Mouse (Mus musculus) embryonic facial prominence, embryonic 13.5 days (tissue): ENCODE results near the gene Zfp217. TPM values are rescaled to one million over a fixed set of nuclear protein-coding genes. Genes with fewer than 3 reads are reported as not detected.
A peak's percentile ranks its signal among the peaks of the same experiment; 100 is the strongest.

Experiments
- ATAC-seq: fragments of 200-750 bp; cut with Nextera tagmentation; 2 replicates; pipeline ENCODE4 v1.8.0; 2017; ENCODE audit warnings: low read depth; ENCODE audit not compliant: insufficient number of reproducible peaks, insufficient read depth, low FRiP score, low TSS enrichment
- H3K27ac ChIP-seq: fragments of 300-500 bp; sonication (generic); 2 replicates; pipeline ENCODE4 v1.5.1; 2015; ENCODE audit warnings: moderate library complexity, mild to moderate bottlenecking, inconsistent platforms
- H3K27me3 ChIP-seq: fragments of 300-500 bp; sonication (generic); 2 replicates; pipeline ENCODE4 v1.6.1; 2015; ENCODE audit warnings: mild to moderate bottlenecking, inconsistent platforms
- H3K36me3 ChIP-seq: fragments of 300-500 bp; sonication (generic); 2 replicates; pipeline ENCODE4 v1.6.1; 2015; ENCODE audit warnings: mild to moderate bottlenecking, inconsistent platforms
- H3K4me1 ChIP-seq: fragments of 300-500 bp; sonication (generic); 2 replicates; pipeline ENCODE4 v1.6.1; 2015; ENCODE audit warnings: inconsistent platforms
- H3K4me2 ChIP-seq: fragments of 300-500 bp; sonication (generic); 2 replicates; pipeline ENCODE4 v1.6.1; 2015; ENCODE audit warnings: moderate library complexity, mild to moderate bottlenecking, inconsistent platforms
- H3K4me3 ChIP-seq: fragments of 300-500 bp; sonication (generic); 2 replicates; pipeline ENCODE4 v1.5.1; 2015; ENCODE audit warnings: mild to moderate bottlenecking, inconsistent platforms
- H3K9ac ChIP-seq: fragments of 300-500 bp; sonication (generic); 2 replicates; pipeline ENCODE4 v1.6.1; 2015; ENCODE audit warnings: mild to moderate bottlenecking, inconsistent platforms
- H3K9me3 ChIP-seq: fragments of 300-500 bp; sonication (generic); 2 replicates; pipeline ENCODE4 v1.6.1; 2016; ENCODE audit warnings: inconsistent platforms
- WGBS: fragments of 180-500 bp; shearing (Covaris S2); methylation state at CpG from one replicate; pipeline ENCODE4 v1.1.7; 2015; ENCODE audit warnings: mixed read lengths; 5-methylcytosine and 5-hydroxymethylcytosine counted together
- polyA plus RNA-seq: library from polyadenylated mRNA; unstranded; fragments of >200 nt; fragmentation: Nextera tagmentation; extraction: Ambion mirVana; gene quantifications from 2 replicates; pipeline ENCODE4 v1.2.1, GENCODE M21; 2015

Gene Zfp217
- polyA plus RNA-seq, 1 experiment from 2014 or later, result 4.7 TPM

DNA sequence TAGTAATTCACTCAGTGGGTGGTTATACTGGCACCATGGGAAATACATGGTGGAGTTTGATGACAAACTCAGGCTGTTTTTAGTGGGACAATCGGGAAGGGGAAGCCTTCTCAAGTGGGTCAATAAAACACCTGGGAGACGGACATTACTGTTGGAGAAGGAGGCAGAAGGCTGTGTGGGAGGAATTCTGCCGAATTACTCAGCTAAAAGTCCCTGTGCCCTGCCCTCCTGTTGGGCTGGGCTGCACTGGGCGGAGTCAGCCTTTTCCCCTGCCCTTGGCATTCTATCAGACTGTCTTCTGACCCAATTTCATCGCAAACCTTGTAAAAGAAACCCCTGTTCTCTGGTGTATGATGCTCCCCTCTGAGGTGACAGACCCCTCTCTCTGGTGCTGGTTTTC is 10.3 kb upstream of the Zfp217 start:
- Histone ChIP-seq H3K36me3 (no peaks in the 10 kb centered on the region), H3K27me3 (no peaks in the 10 kb centered on the region), H3K9me3 (no peaks in the 10 kb centered on the region), H3K27ac (no peak overlapping the region), H3K4me1 (peaks cover 29% of the 10 kb centered on the region), H3K9ac (no peak overlapping the region), H3K4me3 (no peak overlapping the region), H3K4me2 (no peak overlapping the region)
- 44% methylated on average over 5 of the region's 5 CpGs for WGBS
- no peak for ATAC-seq

DNA sequence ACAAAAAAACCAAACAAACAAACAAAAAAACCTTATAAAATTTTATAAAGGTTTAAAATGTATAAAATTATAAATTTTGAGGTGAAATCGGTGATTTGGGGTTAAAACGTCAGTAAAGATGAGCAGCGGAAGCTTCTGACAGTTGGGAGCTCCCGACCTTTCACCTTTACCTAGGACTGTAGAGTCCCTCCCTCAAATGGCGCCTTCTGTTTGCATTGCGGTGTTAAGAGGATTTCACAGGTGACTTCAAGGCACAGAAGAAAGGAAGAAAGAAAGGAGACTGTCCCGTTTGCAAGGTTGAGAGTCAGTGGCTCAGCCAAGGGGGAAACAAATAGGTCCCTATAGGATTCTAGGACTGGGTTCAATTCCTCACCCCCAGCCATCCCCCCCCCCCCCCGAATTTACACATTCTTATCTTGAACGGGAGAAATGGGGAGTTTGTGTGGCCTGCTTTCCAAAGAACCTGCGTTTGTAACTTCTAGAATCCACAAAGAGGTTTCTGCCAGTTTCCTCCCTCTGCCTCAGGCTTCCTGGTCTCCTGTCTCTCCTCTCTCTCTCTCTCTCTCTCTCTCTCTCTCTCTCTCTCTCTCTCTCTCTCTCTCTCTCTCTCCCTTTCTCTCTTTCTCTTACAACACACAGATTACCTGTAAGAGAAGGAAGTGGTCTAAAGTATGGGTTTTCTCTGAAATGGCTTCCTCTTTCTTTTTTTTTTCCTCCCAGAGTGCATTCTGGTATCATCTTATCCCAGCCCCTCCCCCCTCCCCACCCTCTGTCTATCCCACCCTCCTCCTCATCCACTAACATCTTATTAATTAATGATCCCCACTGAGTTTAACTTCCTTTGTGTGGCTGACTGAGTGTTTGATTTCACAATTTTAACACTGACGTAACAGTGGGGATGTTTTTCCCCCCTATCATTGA is 9.6 kb upstream of the Zfp217 start:
- Histone ChIP-seq H3K36me3 (no peaks in the 10 kb centered on the region), H3K4me2 (no peak overlapping the region), H3K27me3 (no peaks in the 10 kb centered on the region), H3K4me1 (peaks cover 36% of the 10 kb centered on the region), H3K27ac (no peak overlapping the region), H3K9ac (no peak overlapping the region), H3K4me3 (no peak overlapping the region), H3K9me3 (no peaks in the 10 kb centered on the region)
- 43% methylated on average over 11 of the region's 11 CpGs for WGBS
- no peak for ATAC-seq

DNA sequence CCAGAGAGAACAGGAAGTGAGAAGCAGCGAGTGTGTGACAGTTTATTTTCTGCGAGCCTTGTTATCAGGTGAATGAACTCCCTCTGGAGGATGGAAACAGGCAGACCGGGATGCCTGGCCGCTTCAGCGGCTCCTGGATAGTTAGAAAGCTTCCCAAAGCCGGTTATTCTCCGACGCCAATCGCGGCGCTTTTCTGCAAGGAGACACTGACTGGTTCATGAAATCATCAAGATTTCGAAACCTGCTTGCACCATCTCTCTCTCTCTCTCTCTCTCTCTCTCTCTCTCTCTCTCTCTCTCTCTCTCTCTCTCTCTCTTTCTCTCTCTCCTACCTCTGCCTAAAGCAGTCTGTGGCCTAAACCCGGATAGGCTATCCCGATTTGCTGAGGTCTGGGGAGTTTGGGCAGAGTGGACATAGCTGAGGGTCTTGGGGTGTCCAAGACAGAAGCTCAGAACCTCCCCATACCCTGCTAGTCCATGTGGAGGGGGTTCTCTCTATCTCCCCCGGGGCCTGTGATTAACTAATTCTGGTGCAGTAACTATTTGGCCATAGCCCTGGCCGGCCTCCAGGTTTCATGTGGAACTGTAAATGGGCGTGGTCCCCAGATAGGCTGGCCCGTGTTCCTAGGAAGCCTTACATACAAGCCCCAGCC is 7.3 kb upstream of the Zfp217 start:
- Histone ChIP-seq H3K4me3 (peak overlapping the region; percentile 39), H3K27ac (peak overlapping the region; percentile 69; the same call in 1 of the 2 replicates), H3K9ac (peak overlapping the region; percentile 60), H3K4me2 (peak overlapping the region; percentile 67), H3K9me3 (no peaks in the 10 kb centered on the region), H3K4me1 (peaks cover 32% of the 10 kb centered on the region), H3K36me3 (no peaks in the 10 kb centered on the region), H3K27me3 (no peaks in the 10 kb centered on the region)
- no peak for ATAC-seq
- WGBS, result 8% methylated on average over 18 of the region's 18 CpGs

DNA sequence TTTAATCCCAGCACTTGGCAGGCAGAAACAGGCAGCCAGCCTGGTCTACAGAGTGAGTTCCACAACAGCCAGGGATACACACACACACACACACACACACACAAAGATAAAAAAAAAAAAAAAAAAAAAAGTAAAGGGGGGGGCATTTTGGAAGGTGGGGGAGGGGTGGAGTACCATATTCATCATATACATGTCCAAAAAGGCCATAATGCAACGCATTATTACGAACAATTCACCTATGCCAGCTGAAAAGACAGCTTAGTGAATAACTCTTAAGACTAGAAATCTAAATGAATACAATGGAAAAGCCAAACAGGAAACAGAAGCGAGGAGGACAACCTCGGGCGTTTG is 6.8 kb upstream of the Zfp217 start:
- WGBS, result 14% methylated on average over 5 of the region's 5 CpGs
- Histone ChIP-seq H3K4me3 (peak overlapping the region; percentile 39), H3K4me1 (peaks cover 28% of the 10 kb centered on the region), H3K27me3 (no peaks in the 10 kb centered on the region), H3K27ac (peak overlapping the region; percentile 69; the same call in 1 of the 2 replicates), H3K9me3 (no peaks in the 10 kb centered on the region), H3K9ac (peak overlapping the region; percentile 60), H3K36me3 (no peaks in the 10 kb centered on the region), H3K4me2 (peak overlapping the region; percentile 67)
- ATAC-seq, result no peak

DNA sequence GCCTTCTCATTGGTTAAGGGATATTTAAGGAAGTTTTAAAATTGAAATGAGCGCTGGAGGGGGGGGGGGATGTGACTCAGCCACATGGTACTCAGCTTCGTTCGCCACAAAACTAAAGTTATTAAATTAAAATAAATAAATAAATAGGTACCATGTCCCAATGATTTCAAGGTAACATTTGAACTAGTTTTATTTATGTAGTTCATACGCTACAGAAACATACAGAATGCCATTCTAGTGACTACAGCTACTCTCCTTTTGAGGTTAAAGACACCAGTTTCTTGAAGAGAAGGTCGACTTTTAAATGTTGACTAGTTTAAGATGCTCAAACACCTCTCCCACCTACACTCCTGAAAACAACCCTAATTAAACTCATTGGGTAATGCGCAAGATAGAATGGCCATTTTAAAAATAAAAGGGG is 6.4 kb upstream of the Zfp217 start:
- Histone ChIP-seq H3K4me3 (peak overlapping the region; percentile 39), H3K36me3 (no peaks in the 10 kb centered on the region), H3K9me3 (no peaks in the 10 kb centered on the region), H3K4me1 (peaks cover 28% of the 10 kb centered on the region), H3K4me2 (peak overlapping the region; percentile 67), H3K27ac (no peak overlapping the region), H3K27me3 (no peaks in the 10 kb centered on the region), H3K9ac (no peak overlapping the region)
- ATAC-seq, result no peak
- WGBS, result 18% methylated on average over 6 of the region's 6 CpGs

DNA sequence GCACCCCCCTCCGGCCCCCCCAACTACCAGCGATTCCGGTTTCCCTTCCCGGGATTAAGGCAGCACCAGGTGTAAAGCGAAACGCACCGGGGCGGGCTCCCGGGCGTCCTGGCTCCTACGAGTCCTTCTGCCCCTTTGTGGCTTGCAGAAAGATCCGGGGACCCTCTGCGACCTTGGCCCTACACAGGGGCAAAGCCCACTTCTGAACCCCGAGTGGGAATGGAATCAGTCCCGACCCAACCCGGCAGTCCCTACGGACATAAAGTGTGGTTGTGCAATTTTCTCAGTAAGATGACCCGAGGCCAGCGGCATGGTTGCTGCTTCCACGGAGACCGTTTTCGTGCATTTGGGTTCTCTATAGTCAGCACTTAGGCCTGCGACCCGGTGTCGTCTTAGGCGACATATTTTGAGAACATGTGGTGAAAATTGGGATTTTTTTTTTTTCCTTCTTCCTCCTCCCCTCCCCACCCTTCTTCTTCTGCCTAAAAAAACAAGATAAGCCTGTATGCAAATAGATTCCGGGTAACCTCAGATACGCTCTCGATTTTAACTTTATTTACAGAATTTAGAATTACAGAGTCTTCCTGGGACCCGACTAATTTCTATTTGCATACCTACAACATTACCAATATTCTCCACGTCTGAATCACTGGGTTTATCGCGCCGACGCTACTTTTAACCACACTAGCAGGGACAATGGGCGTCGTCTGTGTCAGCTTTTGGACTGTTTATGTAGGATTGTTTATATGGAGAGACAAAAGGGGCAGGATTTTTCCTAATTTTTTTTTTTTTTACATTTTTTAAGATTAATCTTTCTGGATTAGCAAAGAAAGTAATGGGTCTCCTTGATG is 5.7 kb upstream of the Zfp217 start:
- no peaks in the 10 kb centered on the region for H3K9me3 ChIP-seq
- 0 out of 2 replicates have a peak overlapping the region, but pooled peaks have one; percentile 16 for H3K27ac ChIP-seq
- H3K4me1 ChIP-seq, result peaks cover 28% of the 10 kb centered on the region
- no peaks in the 10 kb centered on the region for H3K27me3 ChIP-seq
- peak overlapping the region; percentile 64 for H3K9ac ChIP-seq
- peak overlapping the region; percentile 38 for H3K4me3 ChIP-seq
- no peak for ATAC-seq
- 3% methylated on average over 37 of the region's 37 CpGs for WGBS
- peak overlapping the region; percentile 67 for H3K4me2 ChIP-seq
- no peaks in the 10 kb centered on the region for H3K36me3 ChIP-seq

DNA sequence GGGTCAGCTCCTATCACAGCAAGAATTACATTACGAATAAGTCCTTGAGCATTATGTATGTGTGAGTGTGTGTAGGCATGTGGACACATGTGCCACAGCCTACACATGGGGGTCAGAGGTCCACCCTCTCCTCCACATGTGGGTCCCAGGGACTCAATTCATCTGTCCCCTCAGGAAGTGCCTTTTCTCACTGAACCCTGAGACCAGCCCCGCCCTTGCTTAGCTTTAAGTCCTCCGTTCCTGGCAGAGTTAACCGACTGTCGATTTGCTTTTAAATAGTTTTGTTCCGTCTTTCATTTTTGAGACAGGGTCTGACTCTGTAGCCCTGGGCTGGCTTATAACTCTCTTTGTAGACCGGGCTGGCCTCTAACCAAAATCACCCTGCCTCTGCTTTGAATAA is 5.0 kb upstream of the Zfp217 start:
- Histone ChIP-seq H3K4me1 (peaks cover 33% of the 10 kb centered on the region), H3K9ac (0 out of 2 replicates have a peak overlapping the region, but pooled peaks have one; percentile 36), H3K9me3 (no peaks in the 10 kb centered on the region), H3K27ac (peak overlapping the region; percentile 16; the same call in 1 of the 2 replicates), H3K36me3 (no peaks in the 10 kb centered on the region), H3K4me2 (peak overlapping the region; percentile 67), H3K27me3 (no peaks in the 10 kb centered on the region), H3K4me3 (no peak overlapping the region)
- WGBS, result 22% methylated on average over 7 of the region's 7 CpGs
- ATAC-seq, result no peak

DNA sequence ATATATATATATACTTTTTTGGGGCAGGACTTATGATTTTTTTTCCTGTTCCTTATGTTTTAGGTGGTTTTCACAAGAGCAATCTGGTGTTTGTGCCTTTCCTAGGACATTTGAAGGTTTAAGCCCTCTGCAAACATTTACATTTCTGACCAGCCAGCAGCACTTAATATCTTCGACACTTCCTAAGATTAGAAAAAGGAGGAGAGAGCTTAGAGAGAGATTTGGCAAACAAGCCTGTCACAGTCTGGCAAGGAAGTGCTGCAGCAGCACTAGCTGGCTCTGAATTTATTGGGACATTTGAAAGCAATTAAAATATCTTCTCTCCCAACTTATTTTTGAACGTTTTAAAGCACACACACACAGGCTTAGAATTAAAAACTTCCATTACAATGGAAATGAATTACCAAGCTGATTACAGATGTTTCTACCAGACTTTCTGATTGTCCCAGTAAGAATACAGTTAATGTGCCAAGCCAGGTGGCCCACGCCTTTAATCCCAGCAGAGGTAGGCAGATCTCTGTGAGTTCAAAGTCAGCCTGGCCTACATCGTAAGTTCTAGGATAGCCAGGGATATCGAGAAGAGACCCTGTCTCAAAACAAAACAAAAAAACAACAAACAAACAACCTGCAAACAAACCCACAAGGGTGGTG is 4.3 kb upstream of the Zfp217 start:
- WGBS, result 51% methylated on average over 5 of the region's 5 CpGs
- ATAC-seq, result no peak

DNA sequence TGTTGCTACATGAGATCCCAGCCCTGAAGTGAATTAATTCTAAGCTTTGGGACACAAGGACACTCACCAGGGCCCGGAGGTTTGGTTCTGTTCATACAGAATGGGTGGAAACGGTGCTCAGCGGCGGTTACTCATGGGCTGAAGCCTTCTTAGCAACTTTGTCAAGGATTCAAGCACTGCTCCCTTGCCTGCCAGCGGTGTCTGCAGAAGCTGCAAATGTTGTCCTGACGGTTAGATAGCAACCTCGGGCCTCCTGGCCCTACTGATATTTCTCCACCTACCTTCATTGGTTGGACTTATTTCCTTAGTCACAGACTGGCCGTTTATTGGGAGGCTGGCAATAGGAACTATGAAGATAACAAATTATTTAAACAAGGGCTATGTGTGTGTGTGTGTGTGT is 3.6 kb upstream of the Zfp217 start:
- Histone ChIP-seq H3K27ac (no peak overlapping the region), H3K9ac (no peak overlapping the region), H3K9me3 (no peaks in the 10 kb centered on the region), H3K27me3 (no peaks in the 10 kb centered on the region), H3K4me1 (peaks cover 39% of the 10 kb centered on the region), H3K4me2 (no peak overlapping the region), H3K4me3 (no peak overlapping the region), H3K36me3 (no peaks in the 10 kb centered on the region)
- no peak for ATAC-seq
- 88% methylated on average over 8 of the region's 8 CpGs for WGBS

More for the DNA sequence above, 4.3 kb upstream of the Zfp217 start:
- Histone ChIP-seq H3K36me3 (no peaks in the 10 kb centered on the region), H3K9ac (no peak overlapping the region), H3K4me1 (peaks cover 39% of the 10 kb centered on the region), H3K4me2 (no peak overlapping the region), H3K9me3 (no peaks in the 10 kb centered on the region), H3K27ac (peak overlapping the region; percentile 16; the same call in 1 of the 2 replicates), H3K4me3 (no peak overlapping the region), H3K27me3 (no peaks in the 10 kb centered on the region)

DNA sequence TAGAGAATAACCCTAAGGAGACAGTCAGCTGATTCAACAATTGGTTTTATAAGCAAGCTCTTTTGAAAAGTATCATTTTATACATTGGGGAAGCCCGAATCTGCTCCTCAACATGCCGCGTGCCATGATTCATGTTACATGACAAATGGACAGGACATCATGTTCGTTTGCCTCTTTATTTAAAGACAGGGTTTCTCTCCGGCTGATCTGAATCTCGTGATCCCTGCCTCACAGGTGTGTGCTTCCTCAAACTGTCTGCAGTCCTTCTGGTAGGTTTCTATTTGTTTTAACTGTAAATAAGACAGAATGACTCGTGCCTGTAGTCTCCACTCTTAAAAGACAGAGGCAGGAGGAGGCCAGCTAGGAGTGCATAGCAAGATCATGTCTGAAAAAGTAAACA is 925 bp upstream of the Zfp217 start:
- ATAC-seq, result no peak
- 77% methylated on average over 7 of the region's 7 CpGs for WGBS
- no peaks in the 10 kb centered on the region for H3K9me3 ChIP-seq
- no peak overlapping the region for H3K4me2 ChIP-seq
- H3K4me3 ChIP-seq, result no peak overlapping the region
- no peak overlapping the region for H3K27ac ChIP-seq
- peaks cover 24% of the 10 kb centered on the region for H3K4me1 ChIP-seq
- H3K27me3 ChIP-seq, result no peaks in the 10 kb centered on the region
- no peaks in the 10 kb centered on the region for H3K36me3 ChIP-seq
- H3K9ac ChIP-seq, result no peak overlapping the region

DNA sequence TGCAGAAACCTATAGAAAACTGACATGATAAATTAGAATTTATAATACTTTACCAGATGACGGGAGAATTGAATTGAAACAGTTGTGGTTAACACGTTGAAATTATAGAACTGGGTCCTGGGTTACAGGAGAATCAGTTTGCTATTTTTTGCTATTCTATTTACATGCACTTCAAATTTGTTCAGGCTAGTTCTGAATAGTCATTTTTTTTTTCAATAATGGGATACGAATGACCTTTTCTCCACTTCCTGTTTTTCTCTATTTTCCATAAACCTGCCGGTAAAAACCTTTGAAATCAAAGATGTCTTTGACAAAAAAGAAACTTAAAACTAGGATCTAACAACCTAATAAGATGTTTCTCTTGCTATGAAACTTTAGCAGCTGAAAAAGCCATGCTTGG is 733 bp downstream of the Zfp217 start:
- no peaks in the 10 kb centered on the region for H3K36me3 ChIP-seq
- peaks cover 11% of the 10 kb centered on the region for H3K4me1 ChIP-seq
- WGBS, result 56% methylated on average over 4 of the region's 4 CpGs
- ATAC-seq, result no peak
- no peak overlapping the region for H3K27ac ChIP-seq
- no peaks in the 10 kb centered on the region for H3K27me3 ChIP-seq
- H3K4me2 ChIP-seq, result peak overlapping the region; percentile 28; the same call in 1 of the 2 replicates
- no peak overlapping the region for H3K4me3 ChIP-seq
- H3K9me3 ChIP-seq, result no peaks in the 10 kb centered on the region
- no peak overlapping the region for H3K9ac ChIP-seq
